Comparison of ENCODE assay signal across 10 mouse cellular contexts in genomic region chrX:42272713-42273112, GRCm38 (mm10).
DNase-seq lines count a peak whose midpoint lies in the region.
"Had no signal": no experiment of that assay in that cellular context is flagged by ENCODE, and none has a peak within 500 bp of the region (broad histone marks: within the 10 kb centered on the region; RNA-seq: fewer than 3 reads in every experiment).

No protein-coding gene starts in this region.

- DNase-seq in embryo, embryonic 10.5 days (ENCODE audit: low spot score), result peak; percentile 15
- no peak for DNase-seq in embryo, embryonic 10 days (ENCODE audit: low spot score)
- peak; percentile 7 for DNase-seq in kidney, postnatal 10 days
- DNase-seq in kidney, adult 11 months, result no peak
- peak; percentile 15 for DNase-seq in 3T3-L1 (ENCODE audit: low read depth, low spot score)
- DNase-seq in NIH3T3 (ENCODE audit: low read depth), result peak; percentile 8
- no peak for DNase-seq in layer of hippocampus, adult 8-10 months (ENCODE audit: low spot score in 2 of 2)
- DNase-seq in right cerebral cortex, adult 18-20 months, result no peak
- DNase-seq: gastrocnemius, postnatal 14 days; kidney, adult 9 months had no signal

Comparison
In these comparisons a context has a peak if more than half of its experiments do, and no peak if none do; other contexts are left out.
1. DNase-seq: peak in embryo, embryonic 10.5 days (single experiment), kidney, postnatal 10 days (single experiment), 3T3-L1 (single experiment) and NIH3T3 (single experiment); none in embryo, embryonic 10 days (single experiment), kidney, adult 11 months (single experiment), layer of hippocampus, adult 8-10 months (0 of 2) and right cerebral cortex, adult 18-20 months (single experiment).